ENCODE assay signal across 8 mouse cellular contexts in the genomic region with DNA sequence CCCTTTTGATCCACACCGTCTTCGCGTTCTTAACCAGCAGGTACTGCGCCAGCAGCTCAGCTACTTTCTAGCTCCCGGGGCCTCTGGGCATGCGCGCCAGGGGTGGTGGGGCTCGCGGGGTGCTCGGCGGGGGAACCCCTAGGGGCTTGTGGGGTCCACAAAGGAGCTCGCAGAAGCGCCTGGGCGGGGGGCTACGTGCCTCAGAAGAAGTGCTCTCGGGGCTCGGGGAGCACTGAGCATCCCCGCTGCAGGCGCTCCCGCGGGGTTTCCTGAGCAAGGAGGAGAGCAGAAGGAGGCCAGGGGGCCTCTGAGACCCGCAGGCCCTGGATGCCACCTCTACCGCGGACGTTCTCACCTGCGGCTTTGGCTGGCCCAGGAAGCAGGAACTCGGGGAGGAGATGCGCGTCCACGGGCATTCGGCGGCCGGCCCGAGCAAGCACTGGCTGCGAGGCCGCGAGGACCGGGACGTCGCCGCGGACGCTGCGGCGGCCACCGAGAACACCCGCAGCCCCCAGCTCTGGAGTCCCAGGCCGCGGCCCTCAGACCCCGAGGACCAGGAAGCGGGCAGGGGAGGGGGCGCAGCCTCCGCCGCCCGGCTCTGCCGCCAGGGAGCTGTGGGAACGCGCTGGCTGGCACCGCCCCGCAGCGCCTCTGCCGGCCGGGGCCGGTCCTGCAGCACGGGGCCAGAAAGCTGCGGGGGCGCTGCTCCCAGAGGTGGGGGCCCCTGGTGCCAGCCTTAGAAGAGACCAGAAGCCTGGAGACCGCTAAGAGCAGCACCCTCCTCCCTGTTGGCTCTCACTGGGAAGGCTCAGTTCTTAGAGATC. TPM values are rescaled to one million over a fixed set of nuclear protein-coding genes. Genes with fewer than 3 reads are reported as not detected.
A peak's percentile ranks its signal among the peaks of the same experiment; 100 is the strongest.
DNase-seq lines count a peak whose midpoint lies in the region; ATAC-seq and TF ChIP-seq lines count a peak whose summit lies in the region.

No protein-coding gene starts in this region.

- no peak for TF ChIP-seq EP300 in ES-Bruce4 (IDR thresholded peaks at IDR 0.05; ENCODE audit: insufficient read depth, low read depth, low read length)

- H3K4me2 ChIP-seq in embryonic facial prominence, embryonic 14.5 days (ENCODE audit: low read depth, low read length), result peak overlapping the region; percentile 65

- TF ChIP-seq CTCF in ES-Bruce4 (IDR thresholded peaks at IDR 0.05; ENCODE audit: low read depth, low read length), result peak; percentile 33
- TF ChIP-seq CTCF in bone marrow, adult 2 months (IDR thresholded peaks at IDR 0.05; ENCODE audit: control insufficient read depth, insufficient read depth, low read length), result peak; percentile 23; the same call in 1 of the 2 replicates

- H3K4me1 ChIP-seq in ES-Bruce4 (ENCODE audit: control insufficient read depth, insufficient read depth, low read length), result no peaks in the 10 kb centered on the region
- H3K4me1 ChIP-seq in bone marrow, adult 2 months (ENCODE audit: control insufficient read depth, insufficient read depth, low read length), result no peaks in the 10 kb centered on the region
- H3K4me1 ChIP-seq in embryonic facial prominence, embryonic 14.5 days (ENCODE audit: control insufficient read depth, insufficient read depth, low read length), result no peaks in the 10 kb centered on the region

- DNase-seq in embryonic facial prominence, embryonic 14.5 days (ENCODE audit: low spot score), result peak; percentile 32
- DNase-seq in layer of hippocampus, postnatal 25 days (ENCODE audit: extremely low spot score in 1 of 2, low spot score in 1 of 2), result peak; percentile 62 to 67
- peak; percentile 19 for DNase-seq in lung, postnatal 14 days
- DNase-seq in right cerebral cortex, postnatal 14 days, result peak; percentile 59
- no peak for DNase-seq in adipocyte (ENCODE audit: low spot score)

- 25% methylated on average over 57 of the region's 68 CpGs for whole genome bisulfite sequencing in bone marrow, adult 2 months
- whole genome bisulfite sequencing in embryonic facial prominence, embryonic 14.5 days, result 22% methylated on average over 29 of the region's 68 CpGs

- peak overlapping the region; percentile 63 for H3K4me3 ChIP-seq in ES-Bruce4 (ENCODE audit: low read depth, low read length)
- H3K4me3 ChIP-seq in bone marrow, adult 2 months (replicated peaks; ENCODE audit: control insufficient read depth, low read depth, low read length), result no peak overlapping the region
- peak overlapping the region; percentile 52 for H3K4me3 ChIP-seq in embryonic facial prominence, embryonic 14.5 days (ENCODE audit: low read depth, low read length)

- peak overlapping the region; percentile 70 for H3K9ac ChIP-seq in ES-Bruce4 (ENCODE audit: low read depth, poor library complexity, severe bottlenecking)
- H3K9ac ChIP-seq in embryonic facial prominence, embryonic 14.5 days (ENCODE audit: low read depth, low read length), result peak overlapping the region; percentile 73

- H3K27me3 ChIP-seq in ES-Bruce4 (ENCODE audit: control insufficient read depth, insufficient read depth, low read length, poor library complexity, severe bottlenecking), result no peaks in the 10 kb centered on the region
- H3K27me3 ChIP-seq in embryonic facial prominence, embryonic 14.5 days (replicated peaks; ENCODE audit: control insufficient read depth, insufficient read depth, low read length), result peaks cover 7% of the 10 kb centered on the region

- H3K9me3 ChIP-seq in ES-Bruce4 (replicated peaks; ENCODE audit: control insufficient read depth, insufficient read depth, low read length, poor library complexity, severe bottlenecking), result no peaks in the 10 kb centered on the region
- H3K9me3 ChIP-seq in embryonic facial prominence, embryonic 14.5 days (ENCODE audit: control insufficient read depth, low read length), result no peaks in the 10 kb centered on the region

- no peak overlapping the region for H3K27ac ChIP-seq in ES-Bruce4 (ENCODE audit: insufficient read depth, low read length)
- no peak overlapping the region for H3K27ac ChIP-seq in bone marrow, adult 2 months (ENCODE audit: control insufficient read depth, insufficient read depth, low read depth, low read length, poor library complexity)
- H3K27ac ChIP-seq in embryonic facial prominence, embryonic 14.5 days (replicated peaks; ENCODE audit: low read depth, low read length), result no peak overlapping the region

- peak; percentile 78 for ATAC-seq in embryonic facial prominence, embryonic 14.5 days (ENCODE audit: low read depth)
- ATAC-seq in hematopoietic stem cell, adult 5-6 weeks (replicated peaks in 1 of 2; ENCODE audit: insufficient read depth in 1 of 2, low FRiP score in 2 of 2, low TSS enrichment in 1 of 2, low read depth in 1 of 2, poor library complexity in 2 of 2, severe bottlenecking in 2 of 2), result peak; percentile 22 to 75; a peak in 2 of 4 replicates

- H3K36me3 ChIP-seq in ES-Bruce4 (ENCODE audit: control insufficient read depth, insufficient read depth, low read length, poor library complexity, severe bottlenecking), result no peaks in the 10 kb centered on the region
- no peaks in the 10 kb centered on the region for H3K36me3 ChIP-seq in embryonic facial prominence, embryonic 14.5 days (ENCODE audit: control insufficient read depth, insufficient read depth, low read length)

- no peak for TF ChIP-seq POLR2A in ES-Bruce4 (IDR thresholded peaks at IDR 0.05; ENCODE audit: insufficient read depth, low read length)
- no peak for TF ChIP-seq POLR2A in bone marrow, adult 2 months (IDR thresholded peaks at IDR 0.05; ENCODE audit: borderline replicate concordance, control insufficient read depth, low read depth, low read length)

RNA-seq across cellular contexts. Expression of gene 1700018G05Rik, which starts 5.6 kb away (rescaled TPM):
- polyA plus RNA-seq in ES-Bruce4 (2011; ENCODE audit: insufficient read depth, insufficient read length, low read depth, missing spikeins), result not detected in 2 replicates
- not detected in 2 replicates for polyA plus RNA-seq in bone marrow, adult 2 months (2011; ENCODE audit: insufficient read depth, insufficient read length, low replicate concordance, missing spikeins)
- polyA plus RNA-seq in embryonic facial prominence, embryonic 14.5 days (2014; fragmentation: Nextera tagmentation; extraction: Ambion mirVana), result not detected in 2 replicates
- not detected in 2 replicates for total RNA-seq in hematopoietic stem cell, adult 5-6 weeks (2017)
- not detected for total RNA-seq in layer of hippocampus, postnatal 25 days (2021)

RNA-seq across cellular contexts. Expression of gene 1700011M02Rik, which starts 25.1 kb away (rescaled TPM):
- not detected in 2 replicates for polyA plus RNA-seq in ES-Bruce4 (2011; ENCODE audit: insufficient read depth, insufficient read length, low read depth, missing spikeins)
- not detected in 2 replicates for polyA plus RNA-seq in bone marrow, adult 2 months (2011; ENCODE audit: insufficient read depth, insufficient read length, low replicate concordance, missing spikeins)
- not detected in 2 replicates for polyA plus RNA-seq in embryonic facial prominence, embryonic 14.5 days (2014; fragmentation: Nextera tagmentation; extraction: Ambion mirVana)
- total RNA-seq in hematopoietic stem cell, adult 5-6 weeks (2017), result not detected in 2 replicates
- not detected for total RNA-seq in layer of hippocampus, postnatal 25 days (2021)

RNA-seq across cellular contexts. Expression of gene Dmrtc1a, which starts 25.3 kb away (rescaled TPM):
- polyA plus RNA-seq in ES-Bruce4 (2011; ENCODE audit: insufficient read depth, insufficient read length, low read depth, missing spikeins), result not detected in 2 replicates
- not detected in 2 replicates for polyA plus RNA-seq in bone marrow, adult 2 months (2011; ENCODE audit: insufficient read depth, insufficient read length, low replicate concordance, missing spikeins)
- 0.86 and 0.93 TPM in 2 replicates for polyA plus RNA-seq in embryonic facial prominence, embryonic 14.5 days (2014; fragmentation: Nextera tagmentation; extraction: Ambion mirVana)
- total RNA-seq in hematopoietic stem cell, adult 5-6 weeks (2017), result not detected in 2 replicates
- 1 to 10 TPM; 4.5 to 4.8 TPM for total RNA-seq in layer of hippocampus, postnatal 25 days (2021)
